Mouse (Mus musculus) megakaryocyte, embryonic 14.5 days (primary cell): Measurements from ENCODE around the gene Kcnb1.

Experiments
- FLI1 ChIP-seq: IDR thresholded peaks from 2 replicates; pipeline ENCODE4 v1.6.1; 2012; ENCODE audit warnings: low read length, inconsistent platforms, mixed read lengths
- GATA1 ChIP-seq: IDR thresholded peaks from 3 replicates; pipeline ENCODE4 v1.6.1; 2012; ENCODE audit warnings: mixed read lengths, low read length, inconsistent platforms, borderline replicate concordance

DNA sequence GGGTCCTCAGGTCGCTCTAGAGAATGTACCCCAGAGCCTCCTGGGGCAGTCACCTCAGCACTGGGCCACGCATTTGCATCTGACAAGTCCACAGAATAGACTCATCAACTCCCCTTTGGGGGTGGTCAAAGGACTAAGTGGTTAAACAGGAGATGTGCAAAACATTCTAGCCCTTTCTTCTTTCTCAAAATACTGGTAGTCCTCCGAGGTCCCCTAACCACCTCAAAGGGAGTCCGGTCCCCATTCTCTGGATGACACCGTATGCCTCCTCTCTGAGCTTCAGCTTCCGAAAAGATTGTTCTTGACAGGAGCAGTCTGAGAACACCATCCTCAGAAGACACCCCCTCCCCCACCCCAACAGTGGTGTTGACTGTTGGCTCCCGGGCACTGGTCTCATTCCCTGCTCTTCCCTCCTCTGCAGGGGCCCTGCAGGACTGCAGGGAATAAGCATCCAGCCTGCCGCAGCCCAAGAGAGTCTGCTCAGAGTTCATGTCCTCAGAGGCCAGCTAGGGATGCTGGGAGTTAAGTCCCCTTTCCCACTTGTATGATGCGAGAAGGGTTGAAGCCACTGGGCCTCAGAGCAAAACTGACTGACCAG lies 33.7 kb downstream of the Kcnb1 start:
- TF ChIP-seq FLI1 (no peak), GATA1 (no peak)
